Mouse (Mus musculus): ENCODE results near the gene Fam149a. TPM values are rescaled to one million over a fixed set of nuclear protein-coding genes. Genes with fewer than 3 reads are reported as not detected.

Fam149a gene
- polyA plus RNA-seq (2017; shearing (Covaris generic)) = not detected

GRCm38 (mm10) chr8:45381963-45382347 is at the start of gene Fam149a:
Gene Fam149a (minus strand): TSS chr8:45382291.

GRCm38 (mm10) chr8:45410882-45411281 is 28.8 kb upstream of the Fam149a start, which contains the start of gene Tlr3:
Gene Tlr3 (minus strand): TSS chr8:45411080.

GRCm38 (mm10) chr8:45332685-45333409 is 49.2 kb downstream of the Fam149a start, which contains the start of gene Cyp4v3:
Gene Cyp4v3 (minus strand): TSS chr8:45333216.

GRCm38 (mm10) chr8:45308366-45308765 is 73.7 kb downstream of the Fam149a start, which contains the start of gene Gm45753:
Gene Gm45753 (minus strand): TSS chr8:45308466.

GRCm38 (mm10) chr8:45294687-45295086 is 87.4 kb downstream of the Fam149a start, which contains the start of gene Klkb1:
Gene Klkb1 (minus strand): TSS chr8:45294859.

Other genes with a start within 250 kb of the Fam149a start
- not detected for gene F11, start 120.3 kb downstream of the Fam149a start, polyA plus RNA-seq (2017; shearing (Covaris generic))
- 0.12 TPM for gene Klkb1, start 87.4 kb downstream of the Fam149a start, polyA plus RNA-seq (2017; shearing (Covaris generic))
- not detected for gene Gm45753, start 73.8 kb downstream of the Fam149a start, polyA plus RNA-seq (2017; shearing (Covaris generic))
- gene Cyp4v3, start 49.1 kb downstream of the Fam149a start, polyA plus RNA-seq (2017; shearing (Covaris generic)) = 20.2 TPM
- gene Tlr3, start 28.8 kb upstream of the Fam149a start, polyA plus RNA-seq (2017; shearing (Covaris generic)) = 0.32 TPM
- 0.22 TPM for gene Sorbs2, start 125.5 kb upstream of the Fam149a start, polyA plus RNA-seq (2017; shearing (Covaris generic))